Mouse (Mus musculus) MEL (cell line): ENCODE measurements around the gene Rela.

Experiments
- CTCF ChIP-seq, 3 experiments: IDR thresholded peaks in 2 of 3; conservative IDR thresholded peaks in 1 of 3; 2 replicates each; pipeline ENCODE4 v1.5.1; 2011 to 2012; ENCODE audit warnings: low read length in 3 of 3, low read depth in 2 of 3, mild to moderate bottlenecking in 2 of 3, improper control_type of control experiment in 1 of 3, inconsistent platforms in 1 of 3, mixed read lengths in 1 of 3, moderate library complexity in 1 of 3; ENCODE audit not compliant: control insufficient read depth in 1 of 3, insufficient read depth in 1 of 3, poor library complexity in 1 of 3, severe bottlenecking in 1 of 3
- E2F4 ChIP-seq: IDR thresholded peaks from 2 replicates; pipeline ENCODE4 v1.6.1; 2011; ENCODE audit warnings: low read depth, low read length, improper control_type of control experiment, borderline replicate concordance
- ELF1 ChIP-seq: IDR thresholded peaks from 2 replicates; pipeline ENCODE4 v1.6.1; 2014; ENCODE audit warnings: low read depth, mild to moderate bottlenecking, inconsistent platforms, low read length, improper control_type of control experiment, moderate library complexity
- ETS1 ChIP-seq: IDR thresholded peaks from 2 replicates; pipeline ENCODE4 v1.6.1; 2012; ENCODE audit warnings: low read depth, mild to moderate bottlenecking, inconsistent platforms, low read length, improper control_type of control experiment, moderate library complexity
- KAT2A ChIP-seq: conservative IDR thresholded peaks from 2 replicates; pipeline ENCODE4 v1.6.1; 2012; ENCODE audit warnings: low read depth, low read length, improper control_type of control experiment, inconsistent platforms
- MAFK ChIP-seq: IDR thresholded peaks from 2 replicates; pipeline ENCODE4 v1.6.1; 2011; ENCODE audit warnings: low read depth, mild to moderate bottlenecking, low read length, improper control_type of control experiment, borderline replicate concordance
- MAX ChIP-seq: IDR thresholded peaks from 2 replicates; pipeline ENCODE4 v1.6.1; 2011; ENCODE audit warnings: low read length, improper control_type of control experiment
- POLR2A ChIP-seq, 2 experiments: IDR thresholded peaks; 2 replicates each; pipeline ENCODE4 v1.6.1; 2011 to 2012; ENCODE audit warnings: low read length in 2 of 2, mild to moderate bottlenecking in 2 of 2, control low read depth in 1 of 2, improper control_type of control experiment in 1 of 2, low read depth in 1 of 2, moderate library complexity in 1 of 2; ENCODE audit not compliant: control insufficient read depth in 1 of 2, insufficient read depth in 1 of 2, poor library complexity in 1 of 2
- POLR2AphosphoS2 ChIP-seq: IDR thresholded peaks from 2 replicates; pipeline ENCODE4 v1.6.1; 2011; ENCODE audit warnings: low read length, improper control_type of control experiment
- POLR2AphosphoS5 ChIP-seq: IDR thresholded peaks from 2 replicates; pipeline ENCODE4 v1.6.1; 2012; ENCODE audit warnings: low read depth, borderline replicate concordance, mild to moderate bottlenecking, inconsistent platforms, low read length, moderate library complexity, mixed read lengths
- RCOR1 ChIP-seq: IDR thresholded peaks from 2 replicates; pipeline ENCODE4 v1.6.1; 2012; ENCODE audit warnings: low read depth, mild to moderate bottlenecking, inconsistent platforms, low read length, improper control_type of control experiment
- USF2 ChIP-seq, 2 experiments: IDR thresholded peaks; 2 replicates each; pipeline ENCODE4 v1.6.1; 2011 to 2012; ENCODE audit warnings: improper control_type of control experiment in 2 of 2, low read length in 2 of 2, borderline replicate concordance in 1 of 2, inconsistent platforms in 1 of 2, low read depth in 1 of 2, mild to moderate bottlenecking in 1 of 2; ENCODE audit not compliant: insufficient read depth in 1 of 2

DNA sequence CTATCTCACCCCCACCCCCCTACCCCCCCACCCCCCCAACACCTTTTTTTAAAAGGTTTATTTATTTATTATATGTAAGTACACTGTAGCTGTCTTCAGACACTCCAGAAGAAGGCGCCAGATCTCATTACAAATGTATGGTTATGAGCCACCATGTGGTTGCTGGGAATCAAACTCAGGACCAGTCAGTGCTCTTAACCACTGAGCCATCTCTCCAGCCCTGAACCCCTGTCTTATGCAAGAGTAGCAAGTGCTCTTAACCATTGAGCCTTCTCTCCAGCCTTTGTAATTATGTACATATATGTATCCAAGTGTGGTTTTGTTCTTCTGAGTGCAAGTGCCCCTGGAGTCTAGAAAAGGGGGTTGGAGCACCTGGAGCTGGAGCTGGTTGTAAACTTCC lies 25.3 kb upstream of the Rela start:
- TF ChIP-seq E2F4 (no peak), POLR2AphosphoS2 (no peak), CTCF (IDR thresholded peaks at IDR 0.05 in 2 of 3, conservative IDR thresholded peaks at IDR 0.05 in 1 of 3; ENCODE audit: control insufficient read depth in 1 of 3, insufficient read depth in 1 of 3, low read depth in 2 of 3, low read length in 3 of 3, poor library complexity in 1 of 3, severe bottlenecking in 1 of 3) (peak in 1 of 3 experiments; percentile 20; a peak in 2 of 6 replicates), POLR2A (IDR thresholded peaks at IDR 0.05; ENCODE audit: control insufficient read depth in 1 of 2, insufficient read depth in 1 of 2, low read depth in 1 of 2, low read length in 2 of 2, poor library complexity in 1 of 2) (no peak), MAFK (no peak), ETS1 (no peak), ELF1 (no peak), USF2 (IDR thresholded peaks at IDR 0.05; ENCODE audit: borderline replicate concordance in 1 of 2, insufficient read depth in 1 of 2, low read depth in 1 of 2, low read length in 2 of 2) (no peak), POLR2AphosphoS5 (no peak), RCOR1 (no peak), MAX (no peak; the same call in 1 of the 2 replicates), KAT2A (no peak)
